Mouse (Mus musculus): Measurements from ENCODE around the gene Il17re. TPM values are rescaled to one million over a fixed set of nuclear protein-coding genes. Genes with fewer than 3 reads are reported as not detected.

The Il17re gene
- polyA plus RNA-seq (2014; fragmentation: Illumina TruSeq; extraction: RNeasy Lipid Tissue Mini Kit (QIAGEN cat#74804); ENCODE audit: low read depth, low replicate concordance): 1.0 TPM

GRCm38 (mm10) chr6:113457952-113458534 lies at the start of gene Il17re:
Gene Il17re (plus strand): TSS chr6:113458484.

GRCm38 (mm10) chr6:113419199-113419587 lies 39.1 kb upstream of the Il17re start, which contains the start of gene Rpusd3:
Gene Rpusd3 (minus strand): TSS chr6:113419340.

DNA sequence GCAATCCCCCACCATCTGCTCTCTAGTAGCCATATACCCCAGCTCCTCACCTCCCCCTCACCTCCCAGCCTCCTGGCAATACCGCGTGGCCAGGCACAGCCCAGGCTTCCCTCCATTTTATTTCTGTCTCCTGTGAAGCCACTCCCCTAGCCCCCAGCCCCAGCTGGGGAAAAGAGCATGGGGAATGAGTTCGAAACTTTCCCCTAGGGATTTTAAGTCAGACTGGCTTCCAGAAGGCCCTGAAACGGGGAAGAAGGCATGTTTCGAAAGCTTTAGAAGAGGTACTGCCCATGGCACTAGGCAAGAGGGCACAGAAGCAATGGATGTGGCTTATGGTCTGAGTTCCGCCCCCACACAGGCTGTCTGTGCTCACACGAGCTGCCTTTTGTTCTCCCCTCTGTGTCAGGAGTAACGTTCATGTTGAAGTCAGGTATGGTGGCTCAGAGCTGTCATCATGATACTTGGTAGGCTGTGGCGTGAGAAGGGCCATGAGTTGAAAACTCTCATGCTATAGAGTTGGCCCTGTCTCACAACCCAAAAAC lies 22.5 kb upstream of the Il17re start, which contains the start of gene Cidec:
Gene Cidec, minus strand, starts transcription at position 97 of the 542 bp plus-strand sequence.

GRCm38 (mm10) chr6:113442442-113443090 lies 15.7 kb upstream of the Il17re start, which contains the start of gene Jagn1:
Gene Jagn1 (plus strand): TSS chr6:113442569.

DNA sequence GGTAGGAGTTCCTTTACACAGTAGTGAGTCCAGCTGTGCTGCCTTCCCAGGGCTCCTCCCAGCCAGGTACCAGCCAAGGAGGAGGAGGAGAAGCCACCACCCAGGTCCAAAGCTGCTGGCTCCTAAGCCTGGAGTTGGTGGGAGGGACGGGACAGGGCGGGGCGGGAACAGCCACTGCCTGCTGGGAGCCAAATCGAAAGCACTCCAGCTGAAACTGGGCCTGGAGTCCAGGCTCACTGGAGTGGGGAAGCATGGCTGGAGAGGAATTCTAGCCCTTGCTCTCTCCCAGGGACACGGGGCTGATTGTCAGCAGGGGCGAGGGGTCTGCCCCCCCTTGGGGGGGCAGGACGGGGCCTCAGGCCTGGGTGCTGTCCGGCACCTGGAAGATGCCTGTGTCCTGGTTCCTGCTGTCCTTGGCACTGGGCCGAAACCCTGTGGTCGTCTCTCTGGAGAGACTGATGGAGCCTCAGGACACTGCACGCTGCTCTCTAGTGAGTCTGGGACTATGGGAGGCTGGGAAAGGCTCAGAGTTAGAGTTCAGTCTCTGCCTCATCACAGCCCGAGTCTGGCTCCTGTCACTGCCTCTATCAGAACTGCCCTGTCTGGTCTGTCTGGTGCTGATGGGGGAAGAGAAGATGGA lies 13.1 kb downstream of the Il17re start, which contains the start of gene Il17rc:
Gene Il17rc, plus strand, starts transcription at position 131 of the 640 bp plus-strand sequence.

DNA sequence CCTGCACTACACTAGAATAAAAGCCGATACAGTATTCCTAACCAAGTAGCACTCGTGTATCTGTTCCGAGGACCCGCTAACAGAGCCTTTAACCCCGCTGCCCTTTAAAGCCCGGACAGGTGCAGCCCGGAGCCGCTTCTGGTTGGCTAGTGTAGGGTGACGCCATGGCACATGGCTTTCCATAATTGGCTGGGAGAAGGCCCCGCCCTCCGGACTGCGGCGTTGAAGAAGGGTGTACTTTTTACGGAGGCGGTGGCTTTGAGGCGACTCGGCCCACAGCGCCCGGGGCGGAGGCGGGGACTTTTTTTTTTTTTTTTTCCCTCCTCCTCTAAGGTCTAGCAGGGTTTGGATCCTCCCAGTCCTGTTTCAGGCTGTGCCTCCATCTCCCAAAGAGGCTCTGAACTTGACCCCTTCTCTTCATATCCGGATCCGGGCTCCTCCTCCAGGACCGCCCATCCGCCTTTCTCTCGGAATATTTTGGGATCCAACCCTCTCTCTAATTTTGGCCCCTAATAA lies 24.9 kb downstream of the Il17re start, which contains the start of gene Creld1:
Gene Creld1, plus strand, starts transcription at position 198 of the 516 bp plus-strand sequence.

GRCm38 (mm10) chr6:113501388-113502084 lies 43.3 kb downstream of the Il17re start, which contains the start of gene Prrt3:
Gene Prrt3 (minus strand): TSS chr6:113501931.

Other genes with a start within 250 kb of the Il17re start
- gene Mtmr14, start 220.6 kb upstream of the Il17re start, polyA plus RNA-seq (2014; fragmentation: Illumina TruSeq; extraction: RNeasy Lipid Tissue Mini Kit (QIAGEN cat#74804); ENCODE audit: low read depth, low replicate concordance): 16.7 TPM
- gene Cpne9, start 176.2 kb upstream of the Il17re start, polyA plus RNA-seq (2014; fragmentation: Illumina TruSeq; extraction: RNeasy Lipid Tissue Mini Kit (QIAGEN cat#74804); ENCODE audit: low read depth, low replicate concordance): not detected
- 11.4 TPM for gene Brpf1, start 151.3 kb upstream of the Il17re start, polyA plus RNA-seq (2014; fragmentation: Illumina TruSeq; extraction: RNeasy Lipid Tissue Mini Kit (QIAGEN cat#74804); ENCODE audit: low read depth, low replicate concordance)
- 6.3 TPM for gene Ogg1, start 131.5 kb upstream of the Il17re start, polyA plus RNA-seq (2014; fragmentation: Illumina TruSeq; extraction: RNeasy Lipid Tissue Mini Kit (QIAGEN cat#74804); ENCODE audit: low read depth, low replicate concordance)
- gene Camk1, start 114.5 kb upstream of the Il17re start, polyA plus RNA-seq (2014; fragmentation: Illumina TruSeq; extraction: RNeasy Lipid Tissue Mini Kit (QIAGEN cat#74804); ENCODE audit: low read depth, low replicate concordance): 81.4 TPM
- 20.5 TPM for gene Tada3, start 80.6 kb upstream of the Il17re start, polyA plus RNA-seq (2014; fragmentation: Illumina TruSeq; extraction: RNeasy Lipid Tissue Mini Kit (QIAGEN cat#74804); ENCODE audit: low read depth, low replicate concordance)
- 57.4 TPM for gene Arpc4, start 80.4 kb upstream of the Il17re start, polyA plus RNA-seq (2014; fragmentation: Illumina TruSeq; extraction: RNeasy Lipid Tissue Mini Kit (QIAGEN cat#74804); ENCODE audit: low read depth, low replicate concordance)
- 2.0 TPM for gene Ttll3, start 69.2 kb upstream of the Il17re start, polyA plus RNA-seq (2014; fragmentation: Illumina TruSeq; extraction: RNeasy Lipid Tissue Mini Kit (QIAGEN cat#74804); ENCODE audit: low read depth, low replicate concordance)
- gene Rpusd3, start 39.1 kb upstream of the Il17re start, polyA plus RNA-seq (2014; fragmentation: Illumina TruSeq; extraction: RNeasy Lipid Tissue Mini Kit (QIAGEN cat#74804); ENCODE audit: low read depth, low replicate concordance): 8.7 TPM
- 18.2 TPM for gene Cidec, start 22.7 kb upstream of the Il17re start, polyA plus RNA-seq (2014; fragmentation: Illumina TruSeq; extraction: RNeasy Lipid Tissue Mini Kit (QIAGEN cat#74804); ENCODE audit: low read depth, low replicate concordance)
- gene Jagn1, start 15.9 kb upstream of the Il17re start, polyA plus RNA-seq (2014; fragmentation: Illumina TruSeq; extraction: RNeasy Lipid Tissue Mini Kit (QIAGEN cat#74804); ENCODE audit: low read depth, low replicate concordance): 31.3 TPM
- 9.2 TPM for gene Il17rc, start 12.9 kb downstream of the Il17re start, polyA plus RNA-seq (2014; fragmentation: Illumina TruSeq; extraction: RNeasy Lipid Tissue Mini Kit (QIAGEN cat#74804); ENCODE audit: low read depth, low replicate concordance)
- 37.7 TPM for gene Creld1, start 24.8 kb downstream of the Il17re start, polyA plus RNA-seq (2014; fragmentation: Illumina TruSeq; extraction: RNeasy Lipid Tissue Mini Kit (QIAGEN cat#74804); ENCODE audit: low read depth, low replicate concordance)
- not detected for gene Prrt3, start 43.4 kb downstream of the Il17re start, polyA plus RNA-seq (2014; fragmentation: Illumina TruSeq; extraction: RNeasy Lipid Tissue Mini Kit (QIAGEN cat#74804); ENCODE audit: low read depth, low replicate concordance)
- 70.3 TPM for gene Emc3, start 73.2 kb downstream of the Il17re start, polyA plus RNA-seq (2014; fragmentation: Illumina TruSeq; extraction: RNeasy Lipid Tissue Mini Kit (QIAGEN cat#74804); ENCODE audit: low read depth, low replicate concordance)
- gene Fancd2, start 73.2 kb downstream of the Il17re start, polyA plus RNA-seq (2014; fragmentation: Illumina TruSeq; extraction: RNeasy Lipid Tissue Mini Kit (QIAGEN cat#74804); ENCODE audit: low read depth, low replicate concordance): 0.08 TPM
- not detected for gene Fancd2os, start 142.2 kb downstream of the Il17re start, polyA plus RNA-seq (2014; fragmentation: Illumina TruSeq; extraction: RNeasy Lipid Tissue Mini Kit (QIAGEN cat#74804); ENCODE audit: low read depth, low replicate concordance)
- 102 TPM for gene Brk1, start 146.3 kb downstream of the Il17re start, polyA plus RNA-seq (2014; fragmentation: Illumina TruSeq; extraction: RNeasy Lipid Tissue Mini Kit (QIAGEN cat#74804); ENCODE audit: low read depth, low replicate concordance)
- 9.6 TPM for gene Vhl, start 165.5 kb downstream of the Il17re start, polyA plus RNA-seq (2014; fragmentation: Illumina TruSeq; extraction: RNeasy Lipid Tissue Mini Kit (QIAGEN cat#74804); ENCODE audit: low read depth, low replicate concordance)
- gene Irak2, start 180.0 kb downstream of the Il17re start, polyA plus RNA-seq (2014; fragmentation: Illumina TruSeq; extraction: RNeasy Lipid Tissue Mini Kit (QIAGEN cat#74804); ENCODE audit: low read depth, low replicate concordance): 9.3 TPM
- gene Tatdn2, start 238.6 kb downstream of the Il17re start, polyA plus RNA-seq (2014; fragmentation: Illumina TruSeq; extraction: RNeasy Lipid Tissue Mini Kit (QIAGEN cat#74804); ENCODE audit: low read depth, low replicate concordance): 41.5 TPM